Mouse (Mus musculus) kidney, postnatal 25 days (tissue): ENCODE results near the gene Cblc.

Source experiments
- DNase-seq, 2 experiments: peaks; one replicate each; pipeline ENCODE4 v3.0.0; 2021; ENCODE audit warnings: mixed read lengths in 2 of 2

Cblc gene

DNA sequence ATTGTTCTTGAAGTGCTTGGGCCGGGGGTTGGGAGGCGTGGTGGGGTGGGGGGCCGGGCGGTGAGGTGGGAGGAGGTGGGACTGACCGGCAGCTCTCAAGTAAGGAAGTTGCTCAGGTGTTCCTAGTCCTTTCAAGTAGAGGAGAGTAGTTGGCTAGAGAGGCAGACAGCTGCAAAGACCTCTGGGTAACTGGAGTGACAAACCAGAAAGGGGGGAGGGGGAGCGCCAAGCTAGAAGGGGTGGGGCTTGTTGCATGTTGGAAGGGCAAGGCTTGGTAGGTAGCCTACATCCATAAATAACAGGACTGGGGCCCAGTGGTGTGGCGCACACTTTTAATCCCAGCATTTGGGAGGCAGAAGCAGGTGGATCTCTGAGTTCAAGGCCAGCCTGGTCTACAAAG is 14.9 kb downstream of the Cblc start:
- DNase-seq = no peak

GRCm38 (mm10) chr7:19779903-19780302 is 16.7 kb downstream of the Cblc start:
- peak in 1 of 2 experiments; percentile 29 for DNase-seq

- peak in 1 of 2 experiments; percentile 43 for DNase-seq
Observed at GRCm38 (mm10) chr7:19778645-19779044, 18.0 kb downstream of the Cblc start.

DNA sequence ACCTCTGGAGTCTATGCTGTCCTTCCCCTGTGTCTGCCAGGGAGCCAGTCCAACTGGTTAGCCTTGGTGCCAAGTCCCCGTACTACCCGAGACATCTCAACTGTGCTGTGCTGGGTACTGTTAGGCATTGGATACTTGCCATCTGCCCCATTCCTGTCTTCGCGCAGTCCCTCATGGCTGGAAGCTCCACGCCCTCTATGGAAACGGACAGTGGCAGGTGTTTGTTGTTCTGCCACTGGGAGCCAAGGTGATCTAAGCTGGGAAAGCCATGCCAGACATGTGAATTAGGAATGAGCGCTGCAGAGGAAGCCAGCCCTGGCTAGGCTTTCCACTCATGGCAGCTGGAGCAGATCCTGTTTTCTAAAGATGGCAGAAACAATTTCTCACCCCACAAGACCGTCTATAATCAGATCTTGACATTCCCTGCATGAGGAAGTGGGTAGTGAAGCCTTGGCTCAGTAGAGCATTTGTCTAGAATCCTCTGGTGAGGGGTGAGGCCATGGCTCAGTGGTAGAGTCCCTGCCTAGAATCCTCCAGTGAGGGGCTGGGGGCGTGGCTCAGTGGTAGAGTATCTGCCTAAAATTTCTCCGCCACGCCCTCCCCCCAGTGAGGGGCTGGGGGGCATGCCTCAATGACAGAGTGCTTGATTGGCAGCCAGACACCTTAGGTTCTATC is 19.4 kb downstream of the Cblc start:
- DNase-seq = peak in 1 of 2 experiments; percentile 26

DNA sequence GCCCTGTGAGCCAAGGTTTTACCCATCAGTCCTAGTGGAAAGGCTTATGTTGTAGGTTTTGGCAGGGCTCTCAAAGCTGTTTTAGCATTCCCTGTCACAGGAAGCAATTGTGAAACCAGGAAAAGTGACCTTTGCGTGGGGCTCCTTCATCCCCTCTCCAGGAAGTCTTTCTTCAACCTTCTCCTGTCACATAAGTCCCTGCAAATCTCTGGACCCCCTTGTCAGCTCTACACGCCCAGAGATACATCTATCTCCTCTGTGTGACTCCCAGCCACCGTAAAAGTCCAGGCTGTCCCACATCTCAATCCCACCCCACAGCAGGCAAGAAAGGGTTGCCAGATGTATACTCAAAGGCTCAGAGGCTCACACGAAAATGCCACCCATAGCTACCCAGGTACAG is 24.9 kb downstream of the Cblc start:
- no peak for DNase-seq

GRCm38 (mm10) chr7:19770984-19771391 is 25.6 kb downstream of the Cblc start, which contains the start of gene Bcam:
Gene Bcam, minus strand, starts transcription at chr7:19771016.
- DNase-seq = peak; percentile 52 to 76

- peak; percentile 95 to 96 for DNase-seq
Observed at GRCm38 (mm10) chr7:19770375-19770754, 26.2 kb downstream of the Cblc start.

DNA sequence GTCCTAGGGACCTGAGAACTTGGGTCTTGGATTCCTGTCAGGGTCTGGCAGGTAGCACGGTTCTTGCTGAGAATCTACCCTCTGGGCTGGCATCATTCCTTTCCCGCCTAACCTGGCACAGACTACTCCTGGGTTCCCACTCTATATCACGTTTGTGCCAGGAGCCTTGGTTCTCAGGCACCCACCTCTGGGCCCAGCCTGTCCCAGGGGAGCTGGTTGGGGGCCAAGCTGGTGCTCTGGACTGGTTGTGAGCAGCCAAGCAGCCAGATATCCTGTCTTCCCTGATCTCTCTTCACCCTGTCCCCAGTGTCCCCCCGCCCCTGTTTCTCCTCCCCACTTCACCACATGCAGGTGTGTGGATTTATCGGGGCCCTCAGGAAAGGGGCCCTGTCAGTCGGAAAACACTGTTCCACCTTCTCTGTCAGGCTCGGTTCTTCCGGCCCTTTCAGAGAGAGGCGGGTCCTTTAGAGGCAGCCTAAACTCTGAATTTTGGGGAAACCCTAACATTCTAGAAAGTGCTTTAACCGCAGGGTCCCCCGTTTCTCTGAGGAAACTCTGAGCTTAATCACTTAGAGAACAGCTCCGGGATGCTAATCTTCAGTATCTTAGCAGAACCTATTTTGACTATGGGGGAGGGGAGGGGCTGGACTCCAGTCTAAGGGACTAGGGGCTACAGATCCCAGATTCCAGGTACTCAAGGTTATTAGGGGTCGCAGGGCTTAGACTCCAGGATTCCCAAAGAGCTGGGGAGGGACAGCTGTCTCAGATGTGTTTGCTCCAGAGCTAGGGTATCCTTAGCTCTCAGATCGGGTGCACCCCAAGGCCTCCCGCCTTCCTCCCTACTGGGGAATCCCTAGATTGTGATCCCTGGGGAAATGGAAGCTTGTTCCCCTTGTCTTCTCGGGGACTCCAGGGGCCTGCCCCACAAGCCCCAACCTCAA is 26.9 kb downstream of the Cblc start:
- DNase-seq = peak in 1 of 2 experiments; percentile 42

- DNase-seq = peak in 1 of 2 experiments; percentile 65
Observed at GRCm38 (mm10) chr7:19769001-19769400, 27.6 kb downstream of the Cblc start.

DNA sequence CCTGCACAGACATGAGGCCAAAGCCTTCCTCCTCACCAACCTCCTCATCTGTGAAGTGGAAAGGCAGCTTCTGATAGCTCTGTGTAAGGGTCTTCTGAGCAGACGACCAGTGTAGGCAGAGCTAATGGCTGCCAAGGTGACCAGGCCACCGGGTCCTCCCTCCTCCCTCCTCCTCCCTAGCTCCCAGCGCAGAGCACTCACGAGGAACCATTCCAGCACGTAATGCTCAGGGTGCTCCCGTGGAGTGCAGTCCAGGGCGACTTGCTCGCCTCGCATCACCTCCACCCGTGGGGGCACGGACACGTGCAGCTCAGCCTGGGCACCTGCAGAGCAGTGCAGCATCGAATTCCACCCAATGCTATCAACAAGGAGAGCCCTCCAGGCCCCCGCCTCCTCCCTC is 28.4 kb downstream of the Cblc start:
- peak in 1 of 2 experiments; percentile 78 for DNase-seq

- peak; percentile 39 to 59 for DNase-seq
Observed at GRCm38 (mm10) chr7:19764581-19764980, 32.0 kb downstream of the Cblc start.

- peak; percentile 30 to 77 for DNase-seq
Observed at GRCm38 (mm10) chr7:19763829-19764477, 32.7 kb downstream of the Cblc start.

GRCm38 (mm10) chr7:19762283-19762682 is 34.3 kb downstream of the Cblc start:
- no peak for DNase-seq

- DNase-seq = peak; percentile 39 to 76
Observed at GRCm38 (mm10) chr7:19760021-19760420, 36.6 kb downstream of the Cblc start.

DNA sequence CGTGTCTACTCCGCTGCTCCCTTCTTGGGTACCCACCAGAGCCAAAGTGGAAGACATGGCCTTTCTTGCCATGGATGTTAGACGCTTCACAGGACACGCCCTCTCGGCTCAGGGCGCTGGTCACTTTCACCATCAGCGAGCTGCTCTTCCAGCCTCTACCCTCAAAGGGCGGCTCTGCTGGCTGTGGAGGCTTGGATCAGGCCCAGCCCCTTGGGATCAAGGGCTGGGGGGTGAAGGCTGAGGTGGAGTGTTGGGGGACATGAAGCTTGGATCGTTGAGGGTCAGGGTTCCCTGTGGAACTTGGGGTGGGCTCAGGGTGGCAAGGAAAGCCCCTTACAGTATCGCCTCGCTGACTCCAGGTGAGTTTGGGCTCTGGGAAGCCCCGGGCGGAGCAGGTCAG is 38.0 kb downstream of the Cblc start:
- no peak for DNase-seq

- DNase-seq = peak; percentile 76 to 90
Observed at GRCm38 (mm10) chr7:19755851-19756786, 40.5 kb downstream of the Cblc start.

- DNase-seq = no peak
Observed at GRCm38 (mm10) chr7:19755008-19755407, 41.6 kb downstream of the Cblc start.

- no peak for DNase-seq
Observed at GRCm38 (mm10) chr7:19754065-19754464, 42.5 kb downstream of the Cblc start.

DNA sequence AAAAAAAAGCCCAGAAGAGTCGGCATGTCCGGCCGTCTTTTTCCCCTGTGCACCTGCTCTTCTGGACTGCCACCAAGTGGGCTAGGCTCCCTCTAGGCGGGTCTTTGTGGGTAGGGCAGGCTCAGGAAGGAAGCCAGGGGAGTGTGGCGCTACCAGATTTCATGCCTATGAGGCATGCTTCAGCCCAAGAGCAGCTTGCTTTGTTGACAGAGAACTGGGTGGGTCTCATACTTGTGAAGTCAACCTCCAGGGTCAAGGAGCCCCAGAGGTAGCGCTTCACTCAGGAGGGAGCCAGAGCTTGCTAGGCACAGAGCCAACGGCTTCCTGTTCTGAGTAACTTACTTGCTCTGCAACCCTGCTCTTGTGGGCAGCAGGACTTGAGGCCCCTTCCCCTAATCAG is 43.0 kb downstream of the Cblc start:
- peak; percentile 73 to 78 for DNase-seq

DNA sequence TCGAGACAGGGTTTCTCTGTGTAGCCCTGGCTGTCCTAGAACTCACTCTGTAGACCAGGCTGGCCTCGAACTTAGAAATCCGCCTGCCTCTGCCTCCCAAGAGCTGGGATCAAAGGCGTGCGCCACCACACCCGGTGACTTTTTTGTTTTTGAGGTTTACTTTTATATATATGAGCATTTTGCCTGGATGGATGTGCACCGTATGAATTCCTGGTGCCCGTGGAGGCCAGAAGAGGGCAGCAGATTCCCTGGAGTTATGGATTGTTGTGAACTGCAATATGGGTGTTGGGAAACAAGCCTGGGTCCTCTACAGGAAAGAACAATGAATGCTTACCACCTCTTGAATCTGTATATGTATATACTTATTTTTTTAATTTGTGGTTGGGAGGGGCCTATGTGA is 44.0 kb downstream of the Cblc start:
- peak in 1 of 2 experiments; percentile 51 for DNase-seq

DNA sequence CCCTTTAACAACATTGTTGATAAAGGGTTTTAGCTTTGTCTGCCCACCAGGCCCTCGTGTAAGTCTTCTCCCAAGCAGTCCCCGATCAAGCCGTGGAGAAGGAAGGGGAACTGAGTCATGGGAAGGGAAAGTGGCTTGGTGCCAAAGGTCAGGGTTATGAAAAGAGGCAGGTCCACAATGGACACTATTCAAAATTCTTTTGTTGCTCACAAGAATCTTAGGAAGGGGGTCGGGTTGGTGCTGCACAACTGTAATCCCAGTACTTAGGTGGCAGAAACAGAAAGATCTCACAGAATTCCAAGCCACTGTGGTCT is 45.6 kb downstream of the Cblc start:
- DNase-seq = peak in 1 of 2 experiments; percentile 30
